Mouse (Mus musculus): Measurements from ENCODE around the gene Hmgcl. TPM values are rescaled to one million over a fixed set of nuclear protein-coding genes. Genes with fewer than 3 reads are reported as not detected.
"Not testable (repeated sequence)": the region's sequence is repeated elsewhere in the genome, so short reads cannot be mapped to it uniquely, and the experiment has no call there.

Gene Hmgcl
- polyA plus RNA-seq, 1 experiment from 2014 or later: 80.2 TPM

DNA sequence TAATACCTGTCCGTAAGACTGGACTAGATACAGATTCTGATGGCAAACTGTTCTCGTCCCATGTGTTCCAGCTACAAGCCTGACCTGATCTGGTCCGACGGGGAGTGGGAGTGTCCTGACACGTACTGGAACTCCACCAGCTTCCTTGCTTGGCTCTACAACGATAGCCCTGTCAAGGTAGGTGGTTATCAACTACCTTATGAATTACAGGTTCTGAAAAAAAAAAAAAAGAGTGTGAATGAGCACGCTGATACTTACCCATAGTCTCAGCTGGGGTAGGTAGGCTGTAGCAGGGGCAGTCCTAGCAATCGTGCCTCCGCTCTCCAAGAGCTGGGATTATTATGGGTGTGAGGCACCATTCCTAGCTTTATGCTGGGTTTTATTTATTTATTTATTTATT, 16.4 kb upstream of the Hmgcl start:
- ATAC-seq (replicated peaks; ENCODE audit: low FRiP score): no peak
- 81% methylated on average over 9 of the region's 9 CpGs for WGBS

DNA sequence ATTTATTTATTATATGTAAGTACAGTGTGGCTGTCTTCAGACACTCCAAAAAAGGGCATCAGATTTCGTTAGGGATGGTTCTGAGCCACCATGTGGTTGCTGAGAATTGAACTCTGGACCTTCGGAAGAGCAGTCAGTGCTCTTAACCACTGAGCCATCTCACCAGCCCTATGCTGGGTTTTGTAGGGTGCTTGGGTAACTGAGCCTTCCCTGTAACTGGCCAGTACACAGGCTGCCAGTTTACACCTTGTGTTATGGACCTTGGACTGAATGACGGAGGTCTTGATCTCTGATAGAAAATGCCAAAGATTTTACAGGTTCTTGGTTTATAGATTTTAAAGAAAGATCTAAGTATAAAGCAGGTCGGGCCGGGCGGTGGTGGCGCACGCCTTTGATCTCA, 16.0 kb upstream of the Hmgcl start:
- Histone ChIP-seq H3K36me3 (peaks cover 64% of the 10 kb centered on the region), H3K27me3 (no peaks in the 10 kb centered on the region), H3K9ac (no peak overlapping the region), H3K4me3 (replicated peaks) (no peak overlapping the region), H3K4me2 (no peak overlapping the region), H3K27ac (no peak overlapping the region), H3K9me3 (replicated peaks) (no peaks in the 10 kb centered on the region), H3K4me1 (no peaks in the 10 kb centered on the region; the same call in 1 of the 2 replicates)
- no peak for ATAC-seq (replicated peaks; ENCODE audit: low FRiP score)
- WGBS: 92% methylated on average over 8 of the region's 8 CpGs

More for the DNA sequence above, 16.4 kb upstream of the Hmgcl start:
- H3K9ac ChIP-seq: no peak overlapping the region
- H3K9me3 ChIP-seq (replicated peaks): no peaks in the 10 kb centered on the region
- no peaks in the 10 kb centered on the region; the same call in 1 of the 2 replicates for H3K4me1 ChIP-seq
- peaks cover 63% of the 10 kb centered on the region for H3K36me3 ChIP-seq
- H3K4me2 ChIP-seq: no peak overlapping the region
- H3K4me3 ChIP-seq (replicated peaks): no peak overlapping the region
- no peaks in the 10 kb centered on the region for H3K27me3 ChIP-seq
- no peak overlapping the region for H3K27ac ChIP-seq

DNA sequence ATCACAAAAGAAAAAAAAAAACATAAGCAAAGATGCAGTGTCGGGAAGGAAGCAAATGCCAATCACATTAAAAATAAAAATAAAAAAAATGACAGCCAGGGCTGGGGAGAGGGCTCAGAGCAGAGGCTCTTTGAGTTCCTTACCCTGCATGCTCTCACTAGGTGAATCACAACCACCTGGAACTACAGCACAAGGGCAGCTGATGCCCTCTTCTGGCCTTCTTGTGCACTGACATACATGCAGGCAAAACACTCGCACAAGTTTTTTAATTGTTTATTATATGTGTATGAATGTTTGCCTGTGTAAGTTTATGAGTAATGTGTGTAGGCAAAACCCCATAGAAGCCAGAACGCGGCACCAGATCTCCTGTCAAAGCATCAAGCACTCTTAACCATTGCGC, 14.4 kb upstream of the Hmgcl start:
- no peak for ATAC-seq (replicated peaks; ENCODE audit: low FRiP score)
- H3K36me3 ChIP-seq: peaks cover 57% of the 10 kb centered on the region
- no peak overlapping the region for H3K4me3 ChIP-seq (replicated peaks)
- no peaks in the 10 kb centered on the region for H3K27me3 ChIP-seq
- H3K9me3 ChIP-seq (replicated peaks): no peaks in the 10 kb centered on the region
- H3K9ac ChIP-seq: no peak overlapping the region
- WGBS: 72% methylated on average over 5 of the region's 5 CpGs
- H3K4me1 ChIP-seq: no peaks in the 10 kb centered on the region; the same call in 1 of the 2 replicates
- H3K4me2 ChIP-seq: no peak overlapping the region
- H3K27ac ChIP-seq: no peak overlapping the region

DNA sequence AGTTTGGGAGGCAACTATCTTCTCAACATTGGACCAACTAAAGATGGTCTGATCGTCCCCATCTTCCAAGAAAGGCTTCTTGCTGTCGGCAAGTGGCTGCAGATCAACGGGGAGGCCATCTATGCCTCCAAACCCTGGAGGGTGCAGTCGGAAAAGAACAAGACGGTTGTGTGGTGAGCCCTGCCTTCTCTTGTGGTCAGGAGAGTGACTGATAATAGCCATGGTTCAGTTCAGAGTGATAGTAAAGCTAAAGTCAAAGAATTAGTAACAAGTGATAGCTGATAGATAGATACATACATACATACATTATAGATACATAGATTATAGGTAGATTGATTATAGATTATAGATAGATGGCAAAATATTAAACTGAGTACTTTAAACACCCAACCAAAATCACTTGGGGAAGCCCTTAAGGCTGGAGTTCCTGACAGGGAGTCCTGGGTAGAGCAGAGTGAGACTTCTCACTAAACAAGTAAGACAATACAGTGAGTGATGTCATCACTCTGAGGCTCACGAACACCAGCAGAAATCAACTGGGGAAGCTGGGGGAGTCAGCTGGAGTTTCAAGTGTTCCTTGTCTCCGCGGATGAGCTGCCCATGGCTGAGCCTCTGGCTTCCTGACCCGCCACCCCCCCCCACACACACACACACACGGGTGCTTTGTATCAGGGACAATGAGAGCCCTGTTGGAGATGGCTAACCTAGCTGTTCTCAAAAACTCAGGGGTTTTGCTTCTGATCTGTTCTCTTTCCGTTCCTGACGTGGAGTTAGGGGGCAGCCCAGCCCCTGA, 11.3 kb upstream of the Hmgcl start:
- WGBS: 65% methylated on average over 12 of the region's 12 CpGs
- ATAC-seq (replicated peaks; ENCODE audit: low FRiP score): no peak
- no peak overlapping the region for H3K9ac ChIP-seq

DNA sequence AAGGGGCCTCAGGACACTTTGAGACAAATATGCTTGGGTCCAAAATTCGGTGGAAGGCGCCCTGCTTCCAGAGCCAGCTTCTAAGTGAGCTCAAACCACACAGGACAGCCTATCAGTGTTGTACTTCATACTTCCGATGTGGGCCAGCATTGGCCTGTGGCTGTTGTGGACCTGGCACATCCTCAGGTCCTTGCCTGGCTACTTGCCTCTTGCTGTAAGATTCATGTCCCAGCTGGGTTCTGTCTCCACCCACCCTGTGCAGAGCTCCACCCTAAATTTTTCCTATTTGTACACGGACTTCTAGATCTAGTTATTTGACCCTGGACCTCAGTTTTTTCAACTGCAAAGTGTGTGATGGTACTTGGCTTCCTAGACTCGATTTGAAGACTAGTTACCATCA, 10.7 kb upstream of the Hmgcl start:
- H3K9me3 ChIP-seq (replicated peaks): no peaks in the 10 kb centered on the region
- WGBS: 74% methylated on average over 5 of the region's 5 CpGs
- no peak overlapping the region for H3K27ac ChIP-seq
- H3K4me3 ChIP-seq (replicated peaks): no peak overlapping the region
- ATAC-seq (replicated peaks; ENCODE audit: low FRiP score): no peak
- H3K4me2 ChIP-seq: no peak overlapping the region
- H3K36me3 ChIP-seq: peaks cover 71% of the 10 kb centered on the region
- H3K9ac ChIP-seq: no peak overlapping the region
- no peaks in the 10 kb centered on the region for H3K4me1 ChIP-seq
- H3K27me3 ChIP-seq: no peaks in the 10 kb centered on the region

More for the DNA sequence above, 11.3 kb upstream of the Hmgcl start:
- H3K4me2 ChIP-seq: no peak overlapping the region
- no peaks in the 10 kb centered on the region for H3K9me3 ChIP-seq (replicated peaks)
- H3K4me1 ChIP-seq: no peaks in the 10 kb centered on the region
- no peak overlapping the region for H3K4me3 ChIP-seq (replicated peaks)
- no peaks in the 10 kb centered on the region for H3K27me3 ChIP-seq
- no peak overlapping the region for H3K27ac ChIP-seq
- H3K36me3 ChIP-seq: peaks cover 76% of the 10 kb centered on the region

DNA sequence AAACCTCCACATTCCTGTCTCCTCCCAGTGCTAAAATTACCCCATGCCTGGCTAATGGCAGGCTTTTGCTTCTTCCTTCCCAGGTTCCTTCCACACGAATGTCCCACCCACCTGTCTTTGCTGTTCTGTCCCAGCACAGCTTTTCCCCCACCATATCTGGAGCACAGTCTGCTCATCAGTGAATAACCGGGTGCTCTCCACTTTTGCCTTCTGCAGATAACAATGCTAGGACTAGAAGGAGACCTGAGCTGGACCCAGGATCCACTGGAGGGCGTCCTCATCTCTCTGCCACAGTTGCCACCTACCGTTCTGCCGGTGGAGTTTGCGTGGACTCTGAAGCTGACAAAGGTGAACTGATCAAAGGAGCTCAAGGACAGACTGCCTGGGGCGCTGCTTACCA, 7.4 kb upstream of the Hmgcl start:
- H3K4me1 ChIP-seq: peaks cover 3% of the 10 kb centered on the region; the same call in 1 of the 2 replicates
- WGBS: 69% methylated on average over 7 of the region's 7 CpGs
- H3K4me2 ChIP-seq: no peak overlapping the region
- no peaks in the 10 kb centered on the region for H3K27me3 ChIP-seq
- H3K27ac ChIP-seq: no peak overlapping the region
- ATAC-seq (replicated peaks; ENCODE audit: low FRiP score): no peak
- peaks cover 48% of the 10 kb centered on the region for H3K36me3 ChIP-seq
- no peak overlapping the region for H3K9ac ChIP-seq
- no peaks in the 10 kb centered on the region for H3K9me3 ChIP-seq (replicated peaks)
- H3K4me3 ChIP-seq (replicated peaks): no peak overlapping the region

DNA sequence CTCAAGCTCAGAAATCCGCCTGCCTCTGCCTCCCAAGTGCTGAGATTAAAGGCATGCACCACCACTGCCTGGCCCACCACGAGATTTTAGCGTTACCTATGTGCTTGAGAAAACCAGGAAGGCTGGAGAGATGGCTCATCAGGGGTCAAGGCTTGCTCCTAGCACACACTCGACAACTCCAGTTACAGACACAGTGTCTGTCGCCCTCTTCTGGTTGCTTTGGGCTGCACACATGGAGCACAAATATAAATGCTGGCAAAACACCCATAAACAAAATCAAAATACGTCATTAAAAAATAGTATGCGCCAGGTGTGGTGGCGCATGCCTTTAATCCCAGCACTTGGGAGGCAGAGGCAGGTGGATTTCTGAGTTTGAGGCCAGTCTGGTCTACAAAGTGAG, 5.2 kb upstream of the Hmgcl start:
- not testable (repeated sequence) for H3K27me3 ChIP-seq; H3K27ac ChIP-seq; ATAC-seq (replicated peaks; ENCODE audit: low FRiP score); H3K4me2 ChIP-seq; H3K9me3 ChIP-seq (replicated peaks); H3K9ac ChIP-seq; H3K4me3 ChIP-seq (replicated peaks); H3K4me1 ChIP-seq
- peaks cover 39% of the 10 kb centered on the region for H3K36me3 ChIP-seq
- 87% methylated on average over 8 of the region's 8 CpGs for WGBS

DNA sequence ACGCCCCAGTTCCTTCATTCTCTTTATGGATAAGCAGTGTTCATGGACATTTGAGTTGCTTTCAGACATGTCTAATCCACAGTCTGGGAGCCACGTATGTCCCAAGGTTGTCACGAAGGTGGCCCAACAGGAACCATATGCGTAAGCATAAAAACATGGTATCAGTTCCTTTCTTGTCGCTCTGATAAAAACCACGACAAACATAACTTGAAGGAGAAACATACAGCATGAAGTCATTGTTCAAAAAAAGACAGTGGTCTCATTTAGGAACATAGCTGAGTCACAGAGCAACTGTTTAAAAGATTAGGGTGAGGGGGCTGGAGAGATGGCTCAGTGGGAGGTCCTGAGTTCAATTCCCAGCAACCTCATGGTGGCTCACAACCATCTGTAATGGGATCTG, 4.1 kb upstream of the Hmgcl start:
- Histone ChIP-seq H3K27me3 (no peaks in the 10 kb centered on the region), H3K9ac (no peak overlapping the region), H3K4me2 (no peak overlapping the region), H3K27ac (no peak overlapping the region), H3K4me3 (replicated peaks) (no peak overlapping the region), H3K36me3 (peaks cover 33% of the 10 kb centered on the region), H3K9me3 (replicated peaks) (no peaks in the 10 kb centered on the region), H3K4me1 (peaks cover 11% of the 10 kb centered on the region)
- no peak for ATAC-seq (replicated peaks; ENCODE audit: low FRiP score)
- WGBS: 86% methylated on average over 6 of the region's 6 CpGs

DNA sequence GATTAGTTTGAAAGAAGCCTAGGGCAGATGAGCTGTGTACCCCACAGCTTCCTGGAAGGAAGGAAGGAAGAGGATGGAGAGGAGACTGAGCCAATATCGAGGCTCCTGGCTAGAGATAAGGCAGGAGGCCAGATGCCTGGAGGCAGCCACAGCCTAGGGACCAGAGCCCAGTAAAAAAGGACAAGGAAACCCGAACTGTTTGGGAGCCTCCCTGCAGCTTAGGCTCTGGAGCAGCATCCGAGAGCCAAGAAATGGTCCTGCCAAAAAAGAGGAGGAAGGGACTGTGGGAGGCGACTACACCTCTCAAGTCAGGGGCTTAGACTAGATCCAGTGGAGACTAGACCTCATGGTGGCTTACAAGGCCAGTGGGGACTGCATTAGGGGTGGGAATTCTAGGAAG, 2.9 kb upstream of the Hmgcl start:
- Histone ChIP-seq H3K36me3 (peaks cover 22% of the 10 kb centered on the region), H3K4me3 (replicated peaks) (no peak overlapping the region), H3K4me1 (peaks cover 21% of the 10 kb centered on the region), H3K27ac (no peak overlapping the region), H3K27me3 (no peaks in the 10 kb centered on the region), H3K9me3 (replicated peaks) (no peaks in the 10 kb centered on the region), H3K4me2 (no peak overlapping the region), H3K9ac (no peak overlapping the region)
- 47% methylated on average over 4 of the region's 4 CpGs for WGBS
- ATAC-seq (replicated peaks; ENCODE audit: low FRiP score): no peak

DNA sequence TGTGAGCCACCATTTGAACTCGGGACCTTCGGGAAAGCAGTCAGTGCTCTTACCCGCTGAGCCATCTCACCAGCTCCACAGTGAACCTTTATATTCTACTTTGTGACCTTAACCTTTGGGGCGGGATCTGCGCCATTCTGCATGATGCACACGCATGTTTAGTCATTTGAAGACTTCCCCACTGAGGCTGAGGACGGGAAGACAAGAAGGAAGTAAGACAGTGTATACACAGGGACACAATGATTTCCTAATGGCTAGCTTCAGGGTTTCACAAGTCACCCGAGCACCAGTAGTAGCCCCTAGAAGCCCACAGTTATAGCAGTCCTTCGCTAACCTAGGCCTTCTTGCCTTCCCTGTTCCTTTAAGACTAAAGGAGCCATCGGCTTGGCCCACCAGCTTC, 542 bp upstream of the Hmgcl start:
- H3K36me3 ChIP-seq: peaks cover 5% of the 10 kb centered on the region
- 75% methylated on average over 10 of the region's 10 CpGs for WGBS
- H3K4me2 ChIP-seq: peak overlapping the region; percentile 85
- no peaks in the 10 kb centered on the region for H3K9me3 ChIP-seq (replicated peaks)
- H3K4me3 ChIP-seq (replicated peaks): peak overlapping the region; percentile 85
- H3K4me1 ChIP-seq: peaks cover 39% of the 10 kb centered on the region
- ATAC-seq (replicated peaks; ENCODE audit: low FRiP score): peak; percentile 19; the same call in 1 of the 2 replicates
- H3K9ac ChIP-seq: peak overlapping the region; percentile 80
- no peaks in the 10 kb centered on the region for H3K27me3 ChIP-seq
- H3K27ac ChIP-seq: peak overlapping the region; percentile 74

DNA sequence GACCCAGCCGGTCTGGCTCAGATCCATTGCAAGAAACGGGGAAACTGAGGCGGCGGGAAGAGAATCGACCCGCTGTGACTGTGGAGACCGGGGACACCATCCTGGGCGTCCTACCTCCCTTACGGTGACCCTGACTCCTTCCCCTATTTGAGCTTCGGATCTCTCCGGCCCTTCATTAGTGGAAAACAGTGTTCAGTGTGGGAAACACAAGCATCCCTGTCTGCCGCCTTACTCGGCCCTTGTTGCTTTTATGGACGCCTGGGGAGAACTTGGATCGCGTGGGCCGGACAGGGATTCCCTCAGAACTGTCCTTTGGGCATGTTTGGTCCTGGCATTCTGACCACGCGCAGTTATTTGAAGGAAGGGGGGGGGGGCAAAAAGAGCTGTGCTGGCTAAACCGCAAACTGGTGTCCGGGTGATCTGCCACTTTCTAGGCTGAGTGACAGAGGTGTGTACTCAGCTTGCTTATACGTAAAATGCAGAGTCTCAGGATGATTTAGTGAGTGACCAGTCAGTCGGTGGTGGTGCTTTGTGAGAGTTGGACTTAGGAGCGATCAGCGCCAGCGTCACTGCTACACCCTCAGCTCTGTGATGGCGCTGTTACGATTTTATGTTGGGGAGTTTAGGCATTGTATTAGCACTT, 532 bp downstream of the Hmgcl start:
- Histone ChIP-seq H3K9me3 (replicated peaks) (no peaks in the 10 kb centered on the region), H3K4me1 (peaks cover 39% of the 10 kb centered on the region), H3K27me3 (no peaks in the 10 kb centered on the region), H3K36me3 (peaks cover 10% of the 10 kb centered on the region), H3K4me3 (replicated peaks) (peak overlapping the region; percentile 85), H3K27ac (peak overlapping the region; percentile 74), H3K9ac (peak overlapping the region; percentile 80), H3K4me2 (peak overlapping the region; percentile 85)
- peak; percentile 12 for ATAC-seq (replicated peaks; ENCODE audit: low FRiP score)
- whole genome bisulfite sequencing: under 1% methylated on average over 28 of the region's 28 CpGs

DNA sequence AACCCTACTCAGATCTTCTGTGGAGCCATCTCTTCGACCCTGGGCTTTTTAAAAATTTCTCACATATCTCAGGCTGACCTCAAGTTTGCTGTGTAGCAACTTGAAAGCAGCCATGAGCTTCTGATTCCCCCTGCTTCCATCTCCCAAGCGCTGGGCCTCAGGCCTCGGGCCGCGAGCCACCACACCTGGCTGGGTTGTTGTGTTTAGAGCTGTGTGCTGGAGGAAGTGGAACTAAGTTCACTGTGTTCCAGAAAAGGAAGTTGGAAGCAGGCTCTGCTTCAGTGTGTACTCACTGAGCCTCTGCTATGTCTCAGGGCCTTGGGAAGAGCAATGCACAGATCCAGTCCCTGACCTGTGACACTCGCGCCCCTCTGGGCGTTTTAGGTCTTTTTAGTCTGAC, 1.9 kb downstream of the Hmgcl start:
- no peak for ATAC-seq (replicated peaks; ENCODE audit: low FRiP score)
- H3K27me3 ChIP-seq: no peaks in the 10 kb centered on the region
- no peak overlapping the region for H3K4me3 ChIP-seq (replicated peaks)
- H3K36me3 ChIP-seq: peaks cover 23% of the 10 kb centered on the region
- H3K9ac ChIP-seq: no peak overlapping the region
- no peaks in the 10 kb centered on the region for H3K9me3 ChIP-seq (replicated peaks)
- no peak overlapping the region for H3K27ac ChIP-seq
- 83% methylated on average over 8 of the region's 8 CpGs for WGBS
- peaks cover 39% of the 10 kb centered on the region for H3K4me1 ChIP-seq
- peak overlapping the region; percentile 3; the same call in 1 of the 2 replicates for H3K4me2 ChIP-seq

Measured in kidney, embryonic 15.5 days (tissue).